Mouse (Mus musculus) spleen, adult 2 months (tissue): ENCODE results near the gene Ush2a. TPM values are rescaled to one million over a fixed set of nuclear protein-coding genes. Genes with fewer than 3 reads are reported as not detected.

Source experiments
- DNase-seq, 2 experiments: peaks; one replicate each; pipeline versions ENCODE4 v3.0.0 to v3.0.0-alpha.2; 2012 to 2021; ENCODE audit warnings: low spot score in 2 of 2, low read depth in 1 of 2
- H3K27ac ChIP-seq: fragments of 200-500 bp; 2 replicates; pipeline ENCODE4 v1.5.1; 2012; ENCODE audit warnings: low read length, inconsistent platforms; ENCODE audit not compliant: insufficient read depth
- H3K27me3 ChIP-seq: fragments of 200-500 bp; 2 replicates; pipeline ENCODE4 v1.6.1; 2012; ENCODE audit warnings: mild to moderate bottlenecking, moderate library complexity, low read length, inconsistent platforms; ENCODE audit not compliant: control insufficient read depth, insufficient read depth
- H3K36me3 ChIP-seq: fragments of 200-500 bp; 2 replicates; pipeline ENCODE4 v1.6.1; 2012; ENCODE audit warnings: mild to moderate bottlenecking, low read length, inconsistent platforms; ENCODE audit not compliant: control insufficient read depth, insufficient read depth
- H3K4me1 ChIP-seq: fragments of 200-500 bp; 2 replicates; pipeline ENCODE4 v1.6.1; 2011; ENCODE audit warnings: inconsistent platforms; ENCODE audit not compliant: control insufficient read depth, insufficient read depth, insufficient read length
- H3K4me3 ChIP-seq: fragments of 200-500 bp; 2 replicates; pipeline ENCODE4 v1.5.1; 2011; ENCODE audit warnings: mild to moderate bottlenecking, inconsistent platforms; ENCODE audit not compliant: insufficient read depth, insufficient read length; ENCODE audit errors: extremely low read depth
- CTCF ChIP-seq: fragments of 200-500 bp; IDR thresholded peaks from 2 replicates; pipeline ENCODE4 v1.5.1; 2011; ENCODE audit warnings: mild to moderate bottlenecking, inconsistent platforms; ENCODE audit not compliant: insufficient read depth, insufficient read length, insufficient replicate concordance; ENCODE audit errors: extremely low read depth
- POLR2A ChIP-seq: fragments of 200-500 bp; IDR thresholded peaks from 2 replicates; pipeline ENCODE4 v1.6.1; 2011; ENCODE audit warnings: low read depth, low read length, inconsistent platforms
- WGBS: fragments of 180-500 bp; shearing (Covaris S2); methylation state at CpG from one replicate; pipeline ENCODE4 v1.1.7; 2018; 5-methylcytosine and 5-hydroxymethylcytosine counted together
- polyA plus RNA-seq: library from polyadenylated mRNA; depleted of rRNA; stranded (reverse); fragments of >200 nt; gene quantifications from 2 replicates; pipeline ENCODE4 v1.2.3, GENCODE M21; 2012

Gene Ush2a
- polyA plus RNA-seq, 1 experiment, result not detected

DNA sequence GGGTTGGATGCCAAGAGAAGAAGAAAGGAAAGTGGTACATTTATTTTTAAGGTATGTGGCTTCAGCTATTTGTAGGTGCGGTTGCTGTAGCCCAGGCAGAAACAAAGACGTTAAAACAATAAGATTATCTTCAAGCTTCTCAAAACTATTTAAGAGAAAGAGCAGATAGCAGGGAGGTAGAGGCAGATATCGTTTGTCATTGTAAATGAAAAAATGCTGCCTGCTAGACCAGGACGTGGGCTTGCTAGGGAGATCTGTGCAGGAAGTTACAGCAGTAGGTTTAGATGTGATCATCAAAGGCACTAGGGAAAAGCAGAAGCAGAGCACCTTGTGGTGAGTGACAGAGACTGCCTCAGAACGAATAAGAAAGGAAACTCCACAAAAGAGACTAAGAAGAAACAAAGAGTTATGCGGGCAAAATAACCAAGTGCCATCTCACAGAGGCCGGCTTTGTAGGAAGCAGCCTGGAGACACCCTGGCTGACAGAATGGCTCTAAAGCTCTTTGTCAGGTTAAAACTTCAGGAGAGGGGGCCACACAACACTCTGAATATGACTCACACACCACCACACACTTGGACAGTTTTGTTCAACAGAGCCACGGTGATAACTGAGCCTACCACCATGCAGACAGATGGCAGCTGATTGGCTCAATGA, 563.2 kb downstream of the Ush2a start:
- DNase-seq, result no peak
- H3K4me1 ChIP-seq, result no peaks in the 10 kb centered on the region
- no peaks in the 10 kb centered on the region for H3K36me3 ChIP-seq
- no peak overlapping the region for H3K27ac ChIP-seq
- H3K4me3 ChIP-seq, result no peak overlapping the region
- 53% methylated on average over 8 of the region's 8 CpGs for WGBS
- TF ChIP-seq POLR2A (no peak), CTCF (no peak)
- H3K27me3 ChIP-seq, result no peaks in the 10 kb centered on the region

DNA sequence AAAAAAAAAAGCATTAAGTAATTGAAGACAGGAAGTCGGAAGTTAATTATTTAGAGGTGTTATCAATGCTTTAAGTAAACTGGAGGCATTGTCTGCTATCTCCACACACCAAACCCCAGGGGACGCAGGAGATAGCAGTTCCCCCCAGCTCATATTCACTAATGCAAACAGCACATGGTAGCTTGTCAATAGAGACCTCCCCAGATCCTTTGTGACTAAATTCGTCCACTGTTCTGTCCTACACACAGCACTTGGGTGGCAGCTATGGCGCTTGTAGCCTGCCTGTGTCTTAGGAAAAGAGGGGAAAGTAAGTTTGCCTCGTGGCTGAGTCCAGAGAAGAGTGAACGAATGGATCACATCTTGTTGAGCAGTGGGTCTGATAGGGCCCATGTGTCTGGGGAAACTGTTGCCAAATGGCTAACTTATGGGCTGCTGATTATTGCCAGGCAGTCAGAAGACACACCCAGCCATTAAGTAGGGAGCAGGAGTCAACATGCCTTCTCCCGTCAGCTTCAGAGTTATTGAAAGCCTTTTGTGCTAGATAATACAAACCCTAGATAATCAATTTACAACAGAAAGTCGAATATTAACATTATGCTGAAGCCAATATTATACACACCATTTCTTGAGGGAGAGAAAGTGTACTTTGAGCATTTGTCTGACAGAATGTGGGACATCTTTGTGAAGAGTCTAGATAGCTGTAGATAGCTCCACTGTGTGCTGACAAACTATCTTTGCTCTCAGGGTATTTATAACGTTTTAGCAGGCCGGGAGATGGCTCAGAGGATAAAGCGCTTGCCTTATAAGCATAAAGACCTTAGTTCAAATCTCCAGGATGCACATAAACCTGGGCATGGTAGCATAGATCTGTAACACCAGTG, 568.9 kb downstream of the Ush2a start:
- DNase-seq, result no peak
- no peak for TF ChIP-seq POLR2A
- TF ChIP-seq CTCF, result no peak
- no peaks in the 10 kb centered on the region for H3K36me3 ChIP-seq
- H3K4me1 ChIP-seq, result no peaks in the 10 kb centered on the region
- H3K27ac ChIP-seq, result no peak overlapping the region
- H3K4me3 ChIP-seq, result no peak overlapping the region
- WGBS, result 82% methylated on average over 11 of the region's 11 CpGs
- no peaks in the 10 kb centered on the region for H3K27me3 ChIP-seq

- no peak for DNase-seq
- Histone ChIP-seq H3K27me3 (no peaks in the 10 kb centered on the region), H3K4me3 (no peak overlapping the region), H3K4me1 (no peaks in the 10 kb centered on the region), H3K27ac (no peak overlapping the region), H3K36me3 (no peaks in the 10 kb centered on the region)
- no peak for TF ChIP-seq CTCF
- TF ChIP-seq POLR2A, result no peak
- 84% methylated on average over 9 of the region's 9 CpGs for WGBS
Measured at GRCm38 (mm10) chr1:188833906-188834305, 572.1 kb downstream of the Ush2a start.

- Histone ChIP-seq H3K4me3 (no peak overlapping the region), H3K27me3 (no peaks in the 10 kb centered on the region), H3K27ac (no peak overlapping the region), H3K4me1 (no peaks in the 10 kb centered on the region), H3K36me3 (no peaks in the 10 kb centered on the region)
- TF ChIP-seq CTCF (no peak), POLR2A (no peak)
- 74% methylated on average over 3 of the region's 3 CpGs for WGBS
- DNase-seq, result no peak
Measured at GRCm38 (mm10) chr1:188834770-188835169, 572.9 kb downstream of the Ush2a start.

- TF ChIP-seq CTCF (no peak), POLR2A (no peak)
- Histone ChIP-seq H3K4me1 (no peaks in the 10 kb centered on the region), H3K27me3 (no peaks in the 10 kb centered on the region), H3K4me3 (no peak overlapping the region), H3K27ac (no peak overlapping the region), H3K36me3 (no peaks in the 10 kb centered on the region)
- WGBS, result 71% methylated on average over 5 of the region's 5 CpGs
- DNase-seq, result no peak
Measured at GRCm38 (mm10) chr1:188837613-188838295, 575.9 kb downstream of the Ush2a start.

DNA sequence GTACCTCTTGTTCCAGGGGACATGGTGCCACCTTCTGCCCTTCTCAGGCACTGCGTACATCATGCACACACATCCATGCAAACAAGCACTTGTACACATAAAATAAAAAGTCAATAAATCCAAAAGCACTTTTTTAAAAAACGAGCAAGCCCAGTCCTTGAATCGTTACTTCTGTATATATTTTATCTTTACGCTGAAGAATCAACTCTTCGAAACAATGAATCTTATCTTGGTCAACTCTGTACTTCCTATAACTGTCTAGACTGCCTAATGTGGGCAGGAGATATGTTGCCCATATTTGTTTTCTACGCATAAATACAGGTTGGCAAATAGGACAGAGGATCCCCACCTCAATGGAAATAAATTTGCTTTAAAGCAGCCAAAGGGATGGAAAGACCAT, 585.4 kb downstream of the Ush2a start:
- no peak overlapping the region for H3K27ac ChIP-seq
- H3K36me3 ChIP-seq, result no peaks in the 10 kb centered on the region
- DNase-seq, result no peak
- no peak for TF ChIP-seq CTCF
- TF ChIP-seq POLR2A, result no peak
- WGBS, result 81% methylated on average over 6 of the region's 6 CpGs
- H3K27me3 ChIP-seq, result no peaks in the 10 kb centered on the region
- H3K4me3 ChIP-seq, result no peak overlapping the region
- no peaks in the 10 kb centered on the region for H3K4me1 ChIP-seq
